Comparison of ENCODE assay signal across 7 mouse cellular contexts in genomic region chr11:108222616-108223015, GRCm38 (mm10).
DNase-seq lines count a peak whose midpoint lies in the region; ATAC-seq and TF ChIP-seq lines count a peak whose summit lies in the region.

No protein-coding gene starts in this region.

- H3K79me2 ChIP-seq in liver, adult 2 months (ENCODE audit: control insufficient read depth, insufficient read depth, low read length), result no peaks in the 10 kb centered on the region

- H3K9ac ChIP-seq in liver, adult 2 months (ENCODE audit: low read depth, low read length), result no peak overlapping the region
- no peak overlapping the region for H3K9ac ChIP-seq in embryonic facial prominence, embryonic 14.5 days (ENCODE audit: low read depth, low read length)
- H3K9ac ChIP-seq in limb, embryonic 12.5 days (replicated peaks), result no peak overlapping the region

- WGBS in liver, adult 2 months, result 88% methylated on average over 8 of the region's 8 CpGs
- 49% methylated on average over 8 of the region's 8 CpGs for WGBS in embryonic facial prominence, embryonic 14.5 days
- WGBS in limb, embryonic 12.5 days, result 65% methylated on average over 8 of the region's 8 CpGs

- TF ChIP-seq POLR2A in liver, adult 2 months (IDR thresholded peaks at IDR 0.05; ENCODE audit: extremely low read depth, insufficient read depth, low read length), result no peak

- H3K27ac ChIP-seq in liver, adult 2 months (replicated peaks; ENCODE audit: insufficient read depth, low read depth, low read length), result no peak overlapping the region
- H3K27ac ChIP-seq in embryonic facial prominence, embryonic 14.5 days (replicated peaks; ENCODE audit: low read depth, low read length), result peak overlapping the region; percentile 17; the same call in 1 of the 2 replicates
- peak overlapping the region; percentile 50; the same call in 1 of the 2 replicates for H3K27ac ChIP-seq in limb, embryonic 12.5 days

- no peaks in the 10 kb centered on the region for H3K27me3 ChIP-seq in liver, adult 2 months (ENCODE audit: control insufficient read depth, insufficient read depth, low read length)
- no peaks in the 10 kb centered on the region for H3K27me3 ChIP-seq in embryonic facial prominence, embryonic 14.5 days (replicated peaks; ENCODE audit: control insufficient read depth, insufficient read depth, low read length)
- H3K27me3 ChIP-seq in limb, embryonic 12.5 days, result no peaks in the 10 kb centered on the region

- no peak overlapping the region for H3K4me3 ChIP-seq in liver, adult 2 months (ENCODE audit: insufficient read depth, low read depth, low read length)
- no peak overlapping the region for H3K4me3 ChIP-seq in embryonic facial prominence, embryonic 14.5 days (ENCODE audit: low read depth, low read length)
- H3K4me3 ChIP-seq in limb, embryonic 12.5 days (replicated peaks), result no peak overlapping the region

- no peaks in the 10 kb centered on the region for H3K36me3 ChIP-seq in liver, adult 2 months (ENCODE audit: control insufficient read depth, insufficient read depth, low read length)
- no peaks in the 10 kb centered on the region for H3K36me3 ChIP-seq in embryonic facial prominence, embryonic 14.5 days (ENCODE audit: control insufficient read depth, insufficient read depth, low read length)
- H3K36me3 ChIP-seq in limb, embryonic 12.5 days, result no peaks in the 10 kb centered on the region

- peak; percentile 23; the same call in 1 of the 2 replicates for ATAC-seq in embryonic facial prominence, embryonic 14.5 days (ENCODE audit: low read depth)
- no peak for ATAC-seq in limb, embryonic 12.5 days (ENCODE audit: insufficient number of reproducible peaks, insufficient read depth, low FRiP score, low TSS enrichment, low read depth)
- peak; percentile 60 for ATAC-seq in neutrophil, adult 5-6 weeks (ENCODE audit: extremely low read depth, insufficient number of reproducible peaks, low FRiP score, poor library complexity, severe bottlenecking)

- H3K9me3 ChIP-seq in embryonic facial prominence, embryonic 14.5 days (ENCODE audit: control insufficient read depth, low read length), result no peaks in the 10 kb centered on the region
- H3K9me3 ChIP-seq in limb, embryonic 12.5 days, result no peaks in the 10 kb centered on the region

- no peaks in the 10 kb centered on the region for H3K4me1 ChIP-seq in liver, adult 2 months (ENCODE audit: control insufficient read depth, insufficient read depth, low read length)
- peaks cover 33% of the 10 kb centered on the region for H3K4me1 ChIP-seq in embryonic facial prominence, embryonic 14.5 days (ENCODE audit: control insufficient read depth, insufficient read depth, low read length)
- peaks cover 14% of the 10 kb centered on the region for H3K4me1 ChIP-seq in limb, embryonic 12.5 days (replicated peaks)

- peak; percentile 40 for DNase-seq in liver, adult 2 months (ENCODE audit: extremely low read depth, low read depth, low spot score)
- DNase-seq in liver, result no peak
- DNase-seq in embryonic facial prominence, embryonic 14.5 days (ENCODE audit: low spot score), result peak; percentile 64
- no peak for DNase-seq in urinary bladder, adult 2 months (ENCODE audit: low spot score)
- no peak for DNase-seq in neural tube, embryonic 10.5 days (ENCODE audit: extremely low spot score, low spot score)

- TF ChIP-seq CTCF in liver, adult 2 months (IDR thresholded peaks at IDR 0.05; ENCODE audit: low read depth, low read length), result no peak

- H3K4me2 ChIP-seq in embryonic facial prominence, embryonic 14.5 days (ENCODE audit: low read depth, low read length), result no peak overlapping the region
- H3K4me2 ChIP-seq in limb, embryonic 12.5 days, result no peak overlapping the region

Comparison
In these comparisons a context has a peak if more than half of its experiments do, and no peak if none do; other contexts are left out.
1. DNase-seq: peak in liver, adult 2 months (single experiment) and embryonic facial prominence, embryonic 14.5 days (single experiment); none in liver (single experiment), urinary bladder, adult 2 months (single experiment) and neural tube, embryonic 10.5 days (single experiment).